Mouse (Mus musculus) kidney, adult 2 months (tissue): Measurements from ENCODE around the gene Nlk. TPM values are rescaled to one million over a fixed set of nuclear protein-coding genes. Genes with fewer than 3 reads are reported as not detected.

Source experiments
- DNase-seq: peaks from one replicate; pipeline ENCODE4 v3.0.0; 2021
- H3K27ac ChIP-seq: fragments of 200-500 bp; 2 replicates; pipeline ENCODE4 v1.5.1; 2012; ENCODE audit warnings: low read depth, low read length, control low read depth, inconsistent platforms; ENCODE audit not compliant: insufficient read depth
- H3K27me3 ChIP-seq: fragments of 200-500 bp; replicated peaks from 2 replicates; pipeline ENCODE4 v1.6.1; 2012; ENCODE audit warnings: mild to moderate bottlenecking, moderate library complexity, low read length, inconsistent platforms; ENCODE audit not compliant: control insufficient read depth, insufficient read depth
- H3K36me3 ChIP-seq: fragments of 200-500 bp; 2 replicates; pipeline ENCODE4 v1.6.1; 2012; ENCODE audit warnings: mild to moderate bottlenecking, moderate library complexity, low read length, inconsistent platforms; ENCODE audit not compliant: control insufficient read depth, insufficient read depth
- H3K4me1 ChIP-seq: fragments of 200-500 bp; 2 replicates; pipeline ENCODE4 v1.6.1; 2011; ENCODE audit warnings: low read length; ENCODE audit not compliant: control insufficient read depth, insufficient read depth
- H3K4me3 ChIP-seq: fragments of 200-500 bp; 2 replicates; pipeline ENCODE4 v1.5.1; 2011; ENCODE audit warnings: mild to moderate bottlenecking, low read depth, low read length, control low read depth; ENCODE audit not compliant: insufficient read depth
- CTCF ChIP-seq: fragments of 200-500 bp; conservative IDR thresholded peaks from 2 replicates; pipeline ENCODE4 v1.5.1; 2011; ENCODE audit warnings: low read depth, mild to moderate bottlenecking, control low read depth, low read length, moderate library complexity, mixed read lengths; ENCODE audit not compliant: insufficient read depth, insufficient read length
- POLR2A ChIP-seq: fragments of 200-500 bp; IDR thresholded peaks from one replicate; pipeline ENCODE4 v1.6.1; 2011; ENCODE audit warnings: low read depth, low read length, control low read depth
- WGBS: fragments of 180-500 bp; shearing (Covaris S2); methylation state at CpG from one replicate; pipeline ENCODE4 v1.1.7; 2018; 5-methylcytosine and 5-hydroxymethylcytosine counted together
- polyA plus RNA-seq: library from polyadenylated mRNA; depleted of rRNA; stranded (reverse); fragments of >200 nt; gene quantifications from 2 replicates; pipeline ENCODE4 v1.2.3, GENCODE M21; 2012

Gene Nlk
- polyA plus RNA-seq, 1 experiment, result 11.7 TPM

GRCm38 (mm10) chr11:78717655-78718054 lies 20.5 kb upstream of the Nlk start:
- no peaks in the 10 kb centered on the region for H3K4me1 ChIP-seq
- H3K27me3 ChIP-seq, result no peaks in the 10 kb centered on the region
- H3K36me3 ChIP-seq, result no peaks in the 10 kb centered on the region
- WGBS, result 70% methylated on average over 4 of the region's 4 CpGs
- no peak for TF ChIP-seq POLR2A
- TF ChIP-seq CTCF, result no peak
- DNase-seq, result no peak
- H3K4me3 ChIP-seq, result no peak overlapping the region
- no peak overlapping the region for H3K27ac ChIP-seq

- TF ChIP-seq CTCF, result no peak
- TF ChIP-seq POLR2A, result no peak
- Histone ChIP-seq H3K27ac (no peak overlapping the region), H3K27me3 (no peaks in the 10 kb centered on the region), H3K4me1 (peaks cover 4% of the 10 kb centered on the region; the same call in 1 of the 2 replicates), H3K4me3 (no peak overlapping the region), H3K36me3 (no peaks in the 10 kb centered on the region)
- peak; percentile 68 for DNase-seq
- 58% methylated on average over 2 of the region's 2 CpGs for WGBS
Measured at GRCm38 (mm10) chr11:78708642-78709041, 11.5 kb upstream of the Nlk start.

DNA sequence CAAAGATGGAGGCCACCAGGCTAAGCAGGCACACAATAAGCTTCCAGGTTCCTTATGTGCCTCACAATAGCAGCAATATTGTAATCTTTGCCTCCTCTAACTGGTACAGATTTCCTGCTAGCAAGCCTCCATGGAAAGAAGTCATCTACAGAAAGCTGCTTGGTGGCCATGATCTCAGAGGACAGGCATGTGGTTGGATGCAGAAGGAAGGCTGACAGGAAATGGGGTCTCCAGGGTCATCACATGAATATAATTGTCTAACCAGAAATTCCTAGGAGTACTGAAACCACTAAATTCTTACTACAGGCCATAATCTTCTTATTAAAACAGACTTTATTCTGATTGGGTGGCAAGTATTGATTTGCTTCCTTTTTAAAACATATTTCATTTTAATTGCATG lies 8.9 kb upstream of the Nlk start:
- Histone ChIP-seq H3K27ac (no peak overlapping the region), H3K27me3 (no peaks in the 10 kb centered on the region), H3K4me3 (no peak overlapping the region), H3K36me3 (no peaks in the 10 kb centered on the region), H3K4me1 (peaks cover 7% of the 10 kb centered on the region; the same call in 1 of the 2 replicates)
- peak; percentile 54 for DNase-seq
- TF ChIP-seq POLR2A (no peak), CTCF (no peak)

DNA sequence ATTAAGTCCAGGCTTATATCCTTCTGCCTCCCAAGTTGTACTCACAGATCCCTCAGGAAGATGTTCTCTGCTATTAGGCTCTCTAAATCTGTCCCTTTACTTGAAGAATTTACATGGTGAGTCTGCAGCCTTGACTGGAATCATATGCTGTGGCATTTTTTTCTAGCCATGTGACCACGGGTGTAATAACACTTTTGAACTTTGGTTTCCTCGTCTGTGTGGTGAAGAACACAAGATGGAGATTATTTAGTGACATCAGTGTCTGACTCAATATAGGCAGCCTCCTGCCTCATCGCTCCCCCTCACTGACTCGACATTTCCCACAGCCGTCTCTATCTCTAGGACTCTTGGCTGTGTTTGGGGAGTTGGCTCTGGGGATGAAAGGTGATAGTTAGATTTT lies 5.9 kb upstream of the Nlk start:
- Histone ChIP-seq H3K27me3 (no peaks in the 10 kb centered on the region), H3K27ac (peak overlapping the region; percentile 20; the same call in 1 of the 2 replicates), H3K4me1 (peaks cover 7% of the 10 kb centered on the region; the same call in 1 of the 2 replicates), H3K4me3 (no peak overlapping the region), H3K36me3 (no peaks in the 10 kb centered on the region)
- no peak for DNase-seq
- WGBS, result 66% methylated on average over 5 of the region's 5 CpGs
- TF ChIP-seq CTCF (no peak), POLR2A (no peak)

GRCm38 (mm10) chr11:78702319-78702718 lies 5.1 kb upstream of the Nlk start:
- H3K27ac ChIP-seq, result peak overlapping the region; percentile 20; the same call in 1 of the 2 replicates
- H3K27me3 ChIP-seq, result no peaks in the 10 kb centered on the region
- H3K4me3 ChIP-seq, result no peak overlapping the region
- DNase-seq, result peak; percentile 56
- H3K36me3 ChIP-seq, result no peaks in the 10 kb centered on the region
- H3K4me1 ChIP-seq, result peaks cover 6% of the 10 kb centered on the region; the same call in 1 of the 2 replicates
- TF ChIP-seq POLR2A, result no peak
- no peak for TF ChIP-seq CTCF
- 45% methylated on average over 3 of the region's 3 CpGs for WGBS

GRCm38 (mm10) chr11:78697753-78698171 lies 589 bp upstream of the Nlk start:
- peaks cover 6% of the 10 kb centered on the region for H3K4me1 ChIP-seq
- no peak overlapping the region; the same call in 1 of the 2 replicates for H3K27ac ChIP-seq
- TF ChIP-seq POLR2A, result no peak
- no peak for TF ChIP-seq CTCF
- H3K27me3 ChIP-seq, result no peaks in the 10 kb centered on the region
- no peaks in the 10 kb centered on the region for H3K36me3 ChIP-seq
- WGBS, result under 1% methylated on average over 12 of the region's 12 CpGs
- peak; percentile 97 for DNase-seq
- H3K4me3 ChIP-seq, result peak overlapping the region; percentile 47

GRCm38 (mm10) chr11:78694249-78694648 lies 2.9 kb downstream of the Nlk start:
- no peak for TF ChIP-seq POLR2A
- no peaks in the 10 kb centered on the region for H3K36me3 ChIP-seq
- 0 out of 2 replicates have a peak overlapping the region, but pooled peaks have one; percentile 42 for H3K27ac ChIP-seq
- H3K4me3 ChIP-seq, result no peak overlapping the region
- DNase-seq, result peak; percentile 50
- no peaks in the 10 kb centered on the region for H3K27me3 ChIP-seq
- 40% methylated on average over 3 of the region's 3 CpGs for WGBS
- H3K4me1 ChIP-seq, result peaks cover 3% of the 10 kb centered on the region
